Mouse (Mus musculus) lung, adult 10 weeks (tissue): Measurements from ENCODE around the gene Acer1. TPM values are rescaled to one million over a fixed set of nuclear protein-coding genes. Genes with fewer than 3 reads are reported as not detected.

Source experiments
- polyA plus RNA-seq: library from polyadenylated mRNA; stranded (reverse); fragments of 350-450 nt; fragmentation: Illumina TruSeq; extraction: RNeasy Lipid Tissue Mini Kit (QIAGEN cat#74804); gene quantifications from one replicate; pipeline ENCODE4 v1.2.3, GENCODE M21; 2014; ENCODE audit warnings: low read depth, low replicate concordance; ENCODE audit not compliant: insufficient read depth

Gene Acer1
- not detected for polyA plus RNA-seq

GRCm38 (mm10) chr17:56982013-56982412 is at the start of gene Acer1:
Gene Acer1, minus strand, starts transcription at chr17:56982126.

GRCm38 (mm10) chr17:57030931-57031660 is 49.2 kb upstream of the Acer1 start, which contains the start of gene Khsrp:
Gene Khsrp, minus strand, starts transcription at chr17:57031522.

GRCm38 (mm10) chr17:57011236-57012141 is 29.6 kb upstream of the Acer1 start, which contains the start of the genes Gtf2f1 and Gm17949:
Gene Gtf2f1, minus strand, starts transcription at chr17:57011288.
Gene Gm17949, plus strand, starts transcription at chr17:57011469.

GRCm38 (mm10) chr17:56999968-57000609 is 18.2 kb upstream of the Acer1 start, which contains the start of gene Pspn:
Gene Pspn, minus strand, starts transcription at chr17:57000018.

GRCm38 (mm10) chr17:56997029-56997667 is 15.2 kb upstream of the Acer1 start, which contains the start of gene Alkbh7:
Gene Alkbh7, plus strand, starts transcription at chr17:56997339.

GRCm38 (mm10) chr17:56990115-56990746 is 8.3 kb upstream of the Acer1 start, which contains the start of gene Clpp:
Gene Clpp, plus strand, starts transcription at chr17:56990305.

GRCm38 (mm10) chr17:56935363-56936131 is 46.4 kb downstream of the Acer1 start, which contains the start of gene Mllt1:
Gene Mllt1, minus strand, starts transcription at chr17:56935415.

Other genes with a start within 250 kb of the Acer1 start
- gene Nrtn, start 224.6 kb downstream of the Acer1 start, polyA plus RNA-seq: 2.7 TPM
- 18.8 TPM for gene Dus3l, start 217.4 kb downstream of the Acer1 start, polyA plus RNA-seq
- 0.23 TPM for gene Prr22, start 211.9 kb downstream of the Acer1 start, polyA plus RNA-seq
- gene Rfx2, start 151.1 kb downstream of the Acer1 start, polyA plus RNA-seq: 5.4 TPM
- not detected for gene Acsbg2, start 107.7 kb downstream of the Acer1 start, polyA plus RNA-seq
- gene 1700061G19Rik, start 106.6 kb downstream of the Acer1 start, polyA plus RNA-seq: 0.19 TPM
- 16.5 TPM for gene Mllt1, start 46.7 kb downstream of the Acer1 start, polyA plus RNA-seq
- 51.4 TPM for gene Clpp, start 8.2 kb upstream of the Acer1 start, polyA plus RNA-seq
- gene Alkbh7, start 15.2 kb upstream of the Acer1 start, polyA plus RNA-seq: 28.8 TPM
- not detected for gene Pspn, start 17.9 kb upstream of the Acer1 start, polyA plus RNA-seq
- gene Gtf2f1, start 29.2 kb upstream of the Acer1 start, polyA plus RNA-seq: 31.3 TPM
- gene Gm17949, start 29.3 kb upstream of the Acer1 start, polyA plus RNA-seq: not detected
- gene Khsrp, start 49.4 kb upstream of the Acer1 start, polyA plus RNA-seq: 17.6 TPM
- not detected for gene Slc25a41, start 59.5 kb upstream of the Acer1 start, polyA plus RNA-seq
- 65.6 TPM for gene Crb3, start 77.0 kb upstream of the Acer1 start, polyA plus RNA-seq
- gene Slc25a23, start 77.7 kb upstream of the Acer1 start, polyA plus RNA-seq: 22.4 TPM
- 6.3 TPM for gene Dennd1c, start 96.4 kb upstream of the Acer1 start, polyA plus RNA-seq
- gene Tubb4a, start 105.7 kb upstream of the Acer1 start, polyA plus RNA-seq: 15.2 TPM
- 7.4 TPM for gene Tnfsf9, start 123.2 kb upstream of the Acer1 start, polyA plus RNA-seq
- gene Cd70, start 167.7 kb upstream of the Acer1 start, polyA plus RNA-seq: not detected
- gene Tnfsf14, start 212.1 kb upstream of the Acer1 start, polyA plus RNA-seq: 1.2 TPM
- gene C3, start 246.0 kb upstream of the Acer1 start, polyA plus RNA-seq: 224 TPM